Mouse (Mus musculus) intestine, embryonic 14.5 days (tissue): ENCODE measurements around the gene Gpsm1. TPM values are rescaled to one million over a fixed set of nuclear protein-coding genes. Genes with fewer than 3 reads are reported as not detected.

Source experiments
- ATAC-seq: fragments of 200-750 bp; cut with Nextera tagmentation; replicated peaks from 2 replicates; pipeline ENCODE4 v1.8.0; 2017; ENCODE audit warnings: low read depth, moderate number of reproducible peaks, moderate TSS enrichment, moderate library complexity; ENCODE audit not compliant: low FRiP score, low TSS enrichment
- DNase-seq: peaks from one replicate; pipeline ENCODE4 v3.0.0-alpha.2; 2018; ENCODE audit warnings: low spot score
- H3K27ac ChIP-seq: fragments of 300-500 bp; sonication (generic); 2 replicates; pipeline ENCODE4 v1.5.1; 2014; ENCODE audit warnings: low read depth, mild to moderate bottlenecking, control low read depth
- H3K27me3 ChIP-seq: fragments of 300-500 bp; sonication (generic); replicated peaks from 2 replicates; pipeline ENCODE4 v1.6.1; 2014; ENCODE audit warnings: low read length, control low read depth; ENCODE audit not compliant: control insufficient read depth, insufficient read depth
- H3K36me3 ChIP-seq: fragments of 300-500 bp; sonication (generic); 2 replicates; pipeline ENCODE4 v1.6.1; 2014; ENCODE audit warnings: low read length, control low read depth; ENCODE audit not compliant: control insufficient read depth, insufficient read depth
- H3K4me1 ChIP-seq: fragments of 300-500 bp; sonication (generic); replicated peaks from 2 replicates; pipeline ENCODE4 v1.6.1; 2014; ENCODE audit warnings: low read length, control low read depth, mixed read lengths; ENCODE audit not compliant: control insufficient read depth, insufficient read depth
- H3K4me2 ChIP-seq: fragments of 300-500 bp; sonication (generic); 2 replicates; pipeline ENCODE4 v1.6.1; 2014; ENCODE audit warnings: low read length
- H3K4me3 ChIP-seq: fragments of 300-500 bp; sonication (generic); 2 replicates; pipeline ENCODE4 v1.5.1; 2014; ENCODE audit warnings: low read depth, low read length, control low read depth, mixed read lengths
- H3K9ac ChIP-seq: fragments of 300-500 bp; sonication (generic); 2 replicates; pipeline ENCODE4 v1.6.1; 2014; ENCODE audit warnings: mild to moderate bottlenecking, low read length
- H3K9me3 ChIP-seq: fragments of 300-500 bp; sonication (generic); 2 replicates; pipeline ENCODE4 v1.6.1; 2016; ENCODE audit warnings: low read length, control low read depth; ENCODE audit not compliant: control insufficient read depth
- WGBS: fragments of 180-500 bp; shearing (Covaris S2); extraction: QIAGEN DNeasy Blood & Tissue Kit; methylation state at CpG from one replicate; pipeline ENCODE4 v1.1.7; 2014; 5-methylcytosine and 5-hydroxymethylcytosine counted together
- polyA plus RNA-seq: library from polyadenylated mRNA; unstranded; fragments of >200 nt; fragmentation: Nextera tagmentation; extraction: Ambion mirVana; gene quantifications from 2 replicates; pipeline ENCODE4 v1.2.1, GENCODE M21; 2014

Gene Gpsm1
- polyA plus RNA-seq, 1 experiment from 2014 or later: 23.4 TPM

DNA sequence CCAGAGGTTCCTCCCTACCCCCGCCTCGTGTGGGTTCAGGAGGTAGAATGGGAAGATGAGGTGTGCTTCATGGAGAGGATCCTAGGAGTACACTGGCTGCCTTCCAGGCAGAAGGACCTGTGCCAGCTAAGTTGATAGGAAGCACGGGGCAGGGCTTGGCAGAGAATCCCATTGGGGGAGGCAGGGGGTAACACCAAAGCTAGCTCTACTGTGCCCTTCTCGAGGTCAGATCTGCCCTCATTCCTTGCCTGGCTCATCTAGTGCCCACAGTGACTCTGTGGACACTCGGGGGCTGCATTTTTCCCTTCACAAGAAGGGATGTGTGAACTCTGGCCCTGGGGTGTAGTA, 23.9 kb downstream of the Gpsm1 start:
- no peak overlapping the region for H3K4me2 ChIP-seq
- H3K4me3 ChIP-seq: no peak overlapping the region
- peaks cover 18% of the 10 kb centered on the region for H3K4me1 ChIP-seq
- ATAC-seq (no peak), DNase-seq (no peak)
- H3K27me3 ChIP-seq: no peaks in the 10 kb centered on the region
- peaks cover 42% of the 10 kb centered on the region for H3K36me3 ChIP-seq
- no peak overlapping the region for H3K9ac ChIP-seq
- H3K27ac ChIP-seq: no peak overlapping the region
- WGBS: 90% methylated on average over 5 of the region's 5 CpGs
- H3K9me3 ChIP-seq: no peaks in the 10 kb centered on the region

DNA sequence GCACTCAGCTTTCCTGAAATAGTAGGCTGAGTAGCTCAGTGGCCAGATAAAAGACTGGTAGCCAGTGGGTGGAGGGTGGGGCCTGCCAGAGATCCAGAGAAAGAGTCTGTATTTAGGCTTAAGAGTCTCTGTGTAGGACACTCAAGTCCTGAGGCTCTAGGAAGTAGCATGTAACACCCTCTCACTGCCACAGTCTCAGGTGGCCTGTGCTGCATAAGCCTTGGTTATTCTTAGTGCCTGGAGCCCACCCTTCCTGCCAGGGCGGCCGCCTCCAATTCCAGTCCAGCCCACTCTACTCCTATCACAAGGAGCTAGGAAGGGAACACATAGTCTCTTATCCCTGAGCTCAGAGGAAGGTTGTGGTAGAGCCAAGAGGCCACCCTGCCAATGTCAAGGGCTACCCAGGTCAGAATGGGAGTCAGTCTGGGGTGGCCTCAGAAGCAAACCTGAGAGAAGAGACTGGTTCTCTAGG, 26.2 kb downstream of the Gpsm1 start:
- peak overlapping the region; percentile 70 for H3K27ac ChIP-seq
- peaks cover 18% of the 10 kb centered on the region for H3K4me1 ChIP-seq
- H3K9ac ChIP-seq: no peak overlapping the region
- H3K4me2 ChIP-seq: no peak overlapping the region
- H3K9me3 ChIP-seq: no peaks in the 10 kb centered on the region
- ATAC-seq: 0 out of 2 replicates have a peak, but pooled peaks have one; percentile 11
- no peak for DNase-seq
- WGBS: 81% methylated on average over 2 of the region's 2 CpGs
- H3K27me3 ChIP-seq: no peaks in the 10 kb centered on the region
- H3K4me3 ChIP-seq: no peak overlapping the region
- H3K36me3 ChIP-seq: peaks cover 65% of the 10 kb centered on the region

DNA sequence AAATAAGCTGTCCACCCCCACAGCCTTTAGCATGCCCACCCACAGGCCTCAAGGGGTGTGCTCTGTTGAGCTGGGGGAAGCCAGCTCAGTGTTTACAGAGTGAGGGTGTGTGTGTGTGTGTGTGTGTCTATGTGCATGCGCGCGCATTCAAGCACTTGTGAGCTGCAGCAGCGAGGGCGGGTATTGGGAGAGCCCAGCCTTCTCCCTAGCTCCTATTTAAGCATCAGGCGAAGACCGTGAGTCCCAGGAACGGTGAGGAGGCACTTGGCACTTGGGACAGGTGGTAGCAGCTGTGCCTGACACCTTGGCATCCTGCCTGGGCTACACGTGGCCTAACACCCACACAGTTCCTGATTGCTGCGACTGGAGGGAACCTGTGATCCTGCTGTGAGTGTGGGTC, 26.7 kb downstream of the Gpsm1 start:
- Histone ChIP-seq H3K9ac (0 out of 2 replicates have a peak overlapping the region, but pooled peaks have one; percentile 3), H3K4me1 (peaks cover 18% of the 10 kb centered on the region), H3K4me3 (no peak overlapping the region), H3K36me3 (peaks cover 70% of the 10 kb centered on the region), H3K27me3 (no peaks in the 10 kb centered on the region), H3K27ac (peak overlapping the region; percentile 70), H3K9me3 (no peaks in the 10 kb centered on the region), H3K4me2 (no peak overlapping the region; the same call in 1 of the 2 replicates)
- no peak for DNase-seq
- 43% methylated on average over 10 of the region's 10 CpGs for WGBS
- ATAC-seq: peak; percentile 32; the same call in 1 of the 2 replicates

DNA sequence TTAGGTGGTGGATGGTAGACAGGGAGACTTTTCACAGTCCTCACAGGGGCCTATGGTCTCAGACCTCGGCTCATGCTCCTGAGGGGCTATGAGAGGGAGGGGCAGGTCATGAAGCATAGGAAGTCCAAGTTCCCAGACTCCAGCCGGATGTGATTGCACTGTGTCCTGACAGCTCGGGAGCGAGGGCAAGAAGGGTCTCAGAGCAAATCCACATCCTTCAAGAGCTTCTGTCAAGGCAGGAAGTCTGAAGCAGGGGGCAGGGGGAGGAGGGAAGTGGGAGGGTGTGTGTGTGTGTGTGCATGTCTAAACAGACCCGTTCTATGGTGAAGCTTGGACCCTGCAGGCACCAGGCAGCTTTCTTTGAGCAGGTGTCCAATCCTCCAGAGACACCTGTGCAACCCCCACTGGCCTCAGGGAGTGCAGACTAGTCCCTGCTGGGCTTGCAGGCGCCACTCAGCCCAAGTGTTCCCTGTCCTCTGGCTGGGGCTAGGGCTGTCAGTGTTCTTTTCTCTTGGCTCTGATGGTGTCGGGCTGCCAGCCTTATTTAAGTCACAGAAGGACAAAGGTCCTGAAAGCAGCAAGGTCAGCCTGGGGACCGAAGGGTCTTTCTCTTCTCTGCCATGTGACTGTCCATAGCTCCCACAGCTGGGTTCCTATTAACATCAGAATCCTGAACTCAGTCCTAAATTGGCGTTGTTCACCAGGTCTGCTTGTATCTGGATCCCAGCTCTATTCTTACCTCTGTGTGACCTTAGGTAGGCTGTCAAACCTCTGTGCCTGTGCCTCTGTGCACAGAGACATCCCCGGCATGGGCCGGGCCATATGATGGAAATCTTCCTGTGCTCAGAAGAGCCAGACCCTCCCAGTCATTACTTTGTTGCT, 27.5 kb downstream of the Gpsm1 start:
- WGBS: 48% methylated on average over 11 of the region's 11 CpGs
- Histone ChIP-seq H3K4me3 (no peak overlapping the region), H3K9ac (0 out of 2 replicates have a peak overlapping the region, but pooled peaks have one; percentile 3), H3K4me2 (0 out of 2 replicates have a peak overlapping the region, but pooled peaks have one; percentile 4), H3K9me3 (no peaks in the 10 kb centered on the region), H3K27ac (peak overlapping the region; percentile 70), H3K36me3 (peaks cover 76% of the 10 kb centered on the region), H3K4me1 (peaks cover 18% of the 10 kb centered on the region), H3K27me3 (no peaks in the 10 kb centered on the region)
- no peak for DNase-seq
- ATAC-seq: no peak

DNA sequence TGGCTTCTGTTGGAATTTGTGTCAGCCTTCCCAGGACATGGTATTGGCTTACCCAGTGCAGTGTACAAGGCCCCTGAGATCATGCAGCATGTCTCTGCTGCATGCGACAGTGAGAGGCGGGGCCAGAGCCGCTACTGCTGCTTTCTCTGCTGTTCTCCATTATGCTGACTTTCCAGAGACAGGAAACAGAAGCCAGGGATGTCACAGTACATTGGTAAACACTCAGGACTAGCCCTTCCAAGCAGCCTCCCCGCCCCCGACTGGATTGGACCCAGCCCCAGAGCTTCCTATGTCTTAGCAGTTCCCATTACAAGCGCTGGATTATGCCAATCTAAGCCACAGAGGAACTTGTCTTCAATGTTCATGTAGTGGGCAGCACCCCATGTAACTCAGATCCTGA, 32.9 kb downstream of the Gpsm1 start:
- H3K27me3 ChIP-seq: no peaks in the 10 kb centered on the region
- H3K36me3 ChIP-seq: peaks cover 60% of the 10 kb centered on the region
- H3K9me3 ChIP-seq: no peaks in the 10 kb centered on the region
- no peak for ATAC-seq
- H3K4me3 ChIP-seq: no peak overlapping the region
- peak overlapping the region; percentile 35; the same call in 1 of the 2 replicates for H3K27ac ChIP-seq
- WGBS: 27% methylated on average over 6 of the region's 6 CpGs
- DNase-seq: no peak
- no peak overlapping the region for H3K4me2 ChIP-seq
- H3K9ac ChIP-seq: no peak overlapping the region
- H3K4me1 ChIP-seq: peaks cover 18% of the 10 kb centered on the region

DNA sequence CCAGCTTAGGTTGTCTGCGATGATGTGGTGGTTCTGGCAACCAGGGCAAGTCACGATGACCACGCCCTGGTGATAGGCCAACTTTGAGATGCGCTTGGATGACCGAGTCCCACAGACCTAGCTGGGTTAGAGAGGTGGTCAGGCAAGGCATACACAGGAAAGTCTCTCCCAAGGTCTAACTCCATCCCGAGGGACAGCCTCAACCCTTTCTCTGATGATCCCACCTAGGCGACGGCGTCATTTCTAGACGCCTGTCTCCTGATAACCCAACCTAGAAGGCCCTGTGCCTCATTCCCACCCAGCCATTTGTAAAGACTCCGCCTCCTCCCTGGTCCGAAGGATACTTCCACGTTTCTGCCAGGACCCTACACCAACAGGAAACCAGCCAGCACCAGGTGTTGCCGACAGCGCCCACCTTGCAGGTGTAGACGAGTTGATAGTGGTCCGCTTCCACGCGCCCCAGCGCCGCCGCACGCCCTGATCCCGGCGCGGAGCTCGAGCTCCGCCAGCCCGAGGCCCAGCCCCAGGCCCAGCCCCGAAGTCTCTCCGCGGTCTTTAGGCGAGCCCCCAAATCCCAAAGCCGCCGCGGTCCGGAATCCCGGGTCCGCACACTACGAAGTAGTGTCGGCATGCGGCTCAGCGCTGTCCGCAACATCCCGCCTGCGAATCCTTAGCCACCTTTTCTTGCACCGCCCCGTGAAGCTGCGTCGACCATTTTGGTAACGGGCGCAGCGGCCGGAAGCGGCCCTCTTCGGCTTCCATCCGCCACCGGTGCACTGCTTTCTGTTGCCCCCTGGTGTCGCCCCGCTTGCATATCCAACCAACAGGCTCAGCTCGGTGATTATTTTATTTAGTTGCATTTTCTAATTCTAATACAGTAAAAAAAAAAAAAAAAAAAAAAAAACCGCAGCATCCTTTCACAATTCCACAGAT, 36.3 kb downstream of the Gpsm1 start, which contains the start of gene Dnlz:
Gene Dnlz (minus strand): TSS at position 753 of the 933 bp plus-strand sequence.
- peak within 1 kb of the TSS; percentile 98 for H3K4me2 ChIP-seq
- H3K9ac ChIP-seq: peak within 1 kb of the TSS; percentile 95
- 2% methylated on average over 62 of the region's 62 CpGs for WGBS
- H3K27me3 ChIP-seq: no peaks in the 10 kb centered on the region
- H3K27ac ChIP-seq: peak within 1 kb of the TSS; percentile 90
- peak within 1 kb of the TSS; percentile 89 for H3K4me3 ChIP-seq
- ATAC-seq (peak; percentile 84), DNase-seq (peak; percentile 93)
- H3K36me3 ChIP-seq: peaks cover 36% of the 10 kb centered on the region
- no peaks in the 10 kb centered on the region for H3K9me3 ChIP-seq
- H3K4me1 ChIP-seq: peaks cover 18% of the 10 kb centered on the region

DNA sequence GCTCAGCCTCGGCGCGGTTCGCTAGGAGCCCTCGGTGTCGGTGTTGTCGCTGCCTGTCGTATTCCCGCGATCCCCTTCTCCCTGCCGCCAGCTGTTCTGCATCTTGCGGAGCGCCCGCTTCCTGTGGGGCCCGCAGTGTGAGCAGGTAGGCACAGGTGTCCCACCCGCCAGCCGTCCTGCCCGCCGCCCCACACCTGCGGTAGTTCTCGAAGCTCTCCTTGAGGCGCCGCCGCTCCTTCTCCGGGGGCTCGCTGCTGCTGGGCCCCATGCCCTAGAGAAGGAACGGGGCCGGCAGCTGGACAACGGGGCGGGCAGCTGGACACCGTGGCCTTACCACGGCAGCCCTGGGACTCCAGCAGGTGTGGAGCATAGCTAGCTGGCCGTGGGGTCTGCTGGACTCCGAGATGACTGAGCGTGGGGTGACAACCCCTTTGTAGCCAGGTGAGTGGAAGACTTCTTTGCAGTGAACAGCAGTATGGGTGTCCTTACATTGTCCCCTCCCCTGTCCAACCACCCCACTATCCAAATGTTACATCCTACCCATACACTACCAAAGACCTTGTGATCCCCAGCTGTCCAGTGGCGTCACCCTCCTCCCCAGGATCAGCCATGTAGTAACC, 37.1 kb downstream of the Gpsm1 start:
- Histone ChIP-seq H3K4me2 (peak overlapping the region; percentile 98), H3K9me3 (no peaks in the 10 kb centered on the region), H3K27ac (peak overlapping the region; percentile 54; the same call in 1 of the 2 replicates), H3K4me3 (peak overlapping the region; percentile 89), H3K4me1 (peaks cover 18% of the 10 kb centered on the region), H3K36me3 (peaks cover 28% of the 10 kb centered on the region), H3K9ac (peak overlapping the region; percentile 72), H3K27me3 (no peaks in the 10 kb centered on the region)
- ATAC-seq (peak; percentile 21), DNase-seq (peak; percentile 84)
- WGBS: 2% methylated on average over 36 of the region's 36 CpGs
